Mouse (Mus musculus) liver, embryonic 16.5 days (tissue): ENCODE results near the gene Btbd35f25. TPM values are rescaled to one million over a fixed set of nuclear protein-coding genes. Genes with fewer than 3 reads are reported as not detected.
"Not testable (repeated sequence)": the region's sequence is repeated elsewhere in the genome, so short reads cannot be mapped to it uniquely, and the experiment has no call there.

Experiments used
- ATAC-seq: fragments of 200-750 bp; cut with Nextera tagmentation; 2 replicates; pipeline ENCODE4 v1.8.0; 2017; ENCODE audit warnings: low read depth, mild to moderate bottlenecking, moderate number of reproducible peaks, moderate library complexity
- H3K27ac ChIP-seq: fragments of 300-500 bp; sonication (generic); 2 replicates; pipeline ENCODE4 v1.5.1; 2014; ENCODE audit warnings: mild to moderate bottlenecking, low read length
- H3K27me3 ChIP-seq: fragments of 300-500 bp; sonication (generic); 2 replicates; pipeline ENCODE4 v1.6.1; 2014; ENCODE audit warnings: low read depth, low read length, mixed read lengths; ENCODE audit not compliant: control insufficient read depth, insufficient read depth
- H3K36me3 ChIP-seq: fragments of 300-500 bp; sonication (generic); 2 replicates; pipeline ENCODE4 v1.6.1; 2014; ENCODE audit warnings: mild to moderate bottlenecking; ENCODE audit not compliant: control insufficient read depth, insufficient read depth
- H3K4me1 ChIP-seq: fragments of 300-500 bp; sonication (generic); 2 replicates; pipeline ENCODE4 v1.6.1; 2014; ENCODE audit warnings: low read depth, low read length, mixed read lengths; ENCODE audit not compliant: control insufficient read depth
- H3K4me2 ChIP-seq: fragments of 300-500 bp; sonication (generic); 2 replicates; pipeline ENCODE4 v1.6.1; 2014; ENCODE audit warnings: low read depth, low read length, mixed read lengths
- H3K4me3 ChIP-seq: fragments of 300-500 bp; sonication (generic); 2 replicates; pipeline ENCODE4 v1.5.1; 2014; ENCODE audit warnings: low read depth, mild to moderate bottlenecking, low read length
- H3K9ac ChIP-seq: fragments of 300-500 bp; sonication (generic); 2 replicates; pipeline ENCODE4 v1.6.1; 2014; ENCODE audit warnings: low read depth, low read length
- H3K9me3 ChIP-seq: fragments of 300-500 bp; sonication (generic); replicated peaks from 2 replicates; pipeline ENCODE4 v1.6.1; 2016; ENCODE audit warnings: low read length; ENCODE audit not compliant: control insufficient read depth
- WGBS: fragments of 180-500 bp; shearing (Covaris S2); extraction: QIAGEN DNeasy Blood & Tissue Kit; methylation state at CpG from one replicate; pipeline ENCODE4 v1.1.7; 2014; ENCODE audit not compliant: insufficient replicate concordance; 5-methylcytosine and 5-hydroxymethylcytosine counted together
- polyA plus RNA-seq: library from polyadenylated mRNA; unstranded; fragments of >200 nt; fragmentation: Nextera tagmentation; extraction: Ambion mirVana; gene quantifications from 2 replicates; pipeline ENCODE4 v1.2.1, GENCODE M21; 2015

Btbd35f25 gene
- polyA plus RNA-seq, result not detected in 2 replicates

GRCm38 (mm10) chrX:31717056-31717455 lies at the start of gene Btbd35f25:
Gene Btbd35f25 (minus strand): TSS chrX:31717156.
- not testable (repeated sequence) for H3K4me2 ChIP-seq, H3K9me3 ChIP-seq

GRCm38 (mm10) chrX:31766255-31766654 lies 49.3 kb upstream of the Btbd35f25 start:
- H3K4me2 ChIP-seq, result no peak overlapping the region
- no peaks in the 10 kb centered on the region for H3K36me3 ChIP-seq
- no peaks in the 10 kb centered on the region for H3K27me3 ChIP-seq
- H3K4me3 ChIP-seq, result no peak overlapping the region
- H3K4me1 ChIP-seq, result no peaks in the 10 kb centered on the region
- no peak for ATAC-seq
- H3K9me3 ChIP-seq, result peaks cover 14% of the 10 kb centered on the region
- H3K9ac ChIP-seq, result no peak overlapping the region
- H3K27ac ChIP-seq, result no peak overlapping the region

More at GRCm38 (mm10) chrX:31717056-31717455, at the start of gene Btbd35f25:
- H3K9ac ChIP-seq, ATAC-seq, H3K27me3 ChIP-seq, H3K4me3 ChIP-seq, H3K36me3 ChIP-seq, H3K27ac ChIP-seq, H3K4me1 ChIP-seq: not testable (repeated sequence)
- WGBS, result 68% methylated on average over 3 of the region's 4 CpGs

- H3K9me3 ChIP-seq, result peaks cover 10% of the 10 kb centered on the region
- H3K4me3 ChIP-seq, result no peak overlapping the region
- H3K27me3 ChIP-seq, result no peaks in the 10 kb centered on the region
- H3K9ac ChIP-seq, result no peak overlapping the region
- H3K27ac ChIP-seq, result no peak overlapping the region
- no peaks in the 10 kb centered on the region for H3K4me1 ChIP-seq
- no peak for ATAC-seq
- H3K36me3 ChIP-seq, result no peaks in the 10 kb centered on the region
- WGBS, result 57% methylated on average over 1 of the region's 1 CpGs
- H3K4me2 ChIP-seq, result no peak overlapping the region
Observed at GRCm38 (mm10) chrX:31764001-31764400, 47.0 kb upstream of the Btbd35f25 start.

- H3K9ac ChIP-seq, result no peak overlapping the region
- peaks cover 3% of the 10 kb centered on the region; the same call in 1 of the 2 replicates for H3K9me3 ChIP-seq
- ATAC-seq, result no peak
- H3K36me3 ChIP-seq, result no peaks in the 10 kb centered on the region
- no peaks in the 10 kb centered on the region for H3K27me3 ChIP-seq
- H3K27ac ChIP-seq, result no peak overlapping the region
- H3K4me3 ChIP-seq, result no peak overlapping the region
- 65% methylated on average over 10 of the region's 10 CpGs for WGBS
- H3K4me1 ChIP-seq, result no peaks in the 10 kb centered on the region
- no peak overlapping the region for H3K4me2 ChIP-seq
Observed at GRCm38 (mm10) chrX:31745079-31745478, 28.1 kb upstream of the Btbd35f25 start.

- Histone ChIP-seq H3K4me3 (no peak overlapping the region), H3K36me3 (no peaks in the 10 kb centered on the region), H3K27me3 (no peaks in the 10 kb centered on the region), H3K4me2 (no peak overlapping the region), H3K27ac (no peak overlapping the region), H3K9me3 (peaks cover 9% of the 10 kb centered on the region), H3K9ac (no peak overlapping the region), H3K4me1 (no peaks in the 10 kb centered on the region)
- no peak for ATAC-seq
- 51% methylated on average over 6 of the region's 6 CpGs for WGBS
Observed at GRCm38 (mm10) chrX:31736958-31737357, 20.0 kb upstream of the Btbd35f25 start.

Other genes starting within 250 kb of the Btbd35f25 start
- not detected in 2 replicates for gene Gm21883, start 142.9 kb downstream of the Btbd35f25 start, polyA plus RNA-seq
- gene Spin2e, start 98.2 kb downstream of the Btbd35f25 start, polyA plus RNA-seq, result not detected in 2 replicates
- not detected in 2 replicates for gene Gm21637, start 244.9 kb upstream of the Btbd35f25 start, polyA plus RNA-seq